Mouse (Mus musculus): ENCODE data around the gene Asf1b.
"Not testable (repeated sequence)": the region's sequence is repeated elsewhere in the genome, so short reads cannot be mapped to it uniquely, and the experiment has no call there.

The Asf1b gene

DNA sequence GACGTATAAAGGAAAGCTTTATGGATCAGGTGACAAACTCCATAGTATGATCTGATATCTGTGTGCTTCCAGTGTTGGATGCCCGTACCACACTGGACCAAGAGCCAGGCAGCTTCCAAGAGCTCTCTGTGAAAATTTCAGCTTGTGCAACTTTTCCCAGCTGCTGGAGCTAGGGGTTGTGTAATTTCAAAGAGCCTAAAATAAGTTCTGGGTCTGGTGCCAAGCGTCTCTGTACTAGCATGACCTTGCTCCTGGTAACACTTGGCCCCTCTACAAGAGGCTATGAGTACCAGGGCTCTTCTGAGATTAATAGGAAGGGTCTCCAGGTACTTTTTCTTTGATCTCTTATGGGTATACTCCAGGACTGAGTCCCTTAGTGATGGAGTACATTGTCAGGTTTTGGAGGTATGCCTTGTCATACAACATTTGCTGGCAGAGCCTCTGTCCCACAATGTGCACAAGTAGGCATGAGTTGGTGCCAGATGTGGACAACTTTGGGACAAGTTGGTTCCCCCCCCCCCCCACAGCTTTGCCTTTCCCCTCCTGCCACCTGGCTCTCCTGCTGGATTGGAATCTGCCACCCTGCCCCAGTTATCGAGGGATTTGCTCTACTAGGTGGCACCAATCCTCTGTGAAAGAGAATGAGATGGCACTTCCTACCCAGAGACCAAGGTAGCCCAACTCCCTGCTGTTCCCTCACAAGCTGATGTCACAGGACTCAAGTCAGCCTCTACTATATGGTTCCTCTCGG, 8.9 kb downstream of the Asf1b start:
- DNase-seq: no peak

DNA sequence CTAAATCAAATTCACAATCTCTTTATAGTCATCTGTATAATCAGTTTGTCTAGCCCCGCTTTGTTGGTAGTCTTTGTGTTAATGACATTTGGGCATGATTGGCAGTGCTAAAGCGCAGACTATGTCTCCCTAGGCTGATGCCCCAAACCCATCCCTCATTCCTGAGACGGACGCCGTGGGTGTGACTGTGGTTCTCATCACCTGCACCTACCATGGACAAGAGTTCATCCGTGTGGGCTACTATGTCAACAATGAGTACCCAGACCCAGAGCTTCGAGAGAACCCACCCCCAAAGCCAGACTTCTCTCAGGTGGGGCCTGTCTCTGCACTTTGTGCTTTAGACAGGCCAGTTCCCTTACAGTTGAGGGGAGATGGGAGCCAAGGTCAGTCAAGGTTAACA, 12.4 kb downstream of the Asf1b start:
- no peak for DNase-seq

DNA sequence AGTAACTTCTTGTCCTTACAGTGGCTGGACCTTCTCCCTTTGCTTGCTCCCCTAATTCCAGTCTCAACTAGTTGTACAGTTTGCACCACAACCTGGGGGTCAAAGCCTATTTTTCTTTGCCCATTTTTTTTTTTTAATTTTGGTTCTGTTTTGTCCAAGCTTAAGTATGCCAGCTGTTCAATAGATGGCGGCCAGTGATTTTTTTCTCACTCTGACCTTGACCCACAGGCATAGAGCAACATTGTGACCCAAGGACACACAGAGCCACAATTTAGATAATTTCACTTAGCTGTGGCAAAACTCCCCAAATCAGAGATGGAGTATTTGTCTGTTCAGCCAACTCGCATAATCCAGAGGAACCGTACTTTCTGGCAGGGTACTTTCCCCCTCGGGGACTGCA, 15.8 kb downstream of the Asf1b start:
- DNase-seq: no peak

DNA sequence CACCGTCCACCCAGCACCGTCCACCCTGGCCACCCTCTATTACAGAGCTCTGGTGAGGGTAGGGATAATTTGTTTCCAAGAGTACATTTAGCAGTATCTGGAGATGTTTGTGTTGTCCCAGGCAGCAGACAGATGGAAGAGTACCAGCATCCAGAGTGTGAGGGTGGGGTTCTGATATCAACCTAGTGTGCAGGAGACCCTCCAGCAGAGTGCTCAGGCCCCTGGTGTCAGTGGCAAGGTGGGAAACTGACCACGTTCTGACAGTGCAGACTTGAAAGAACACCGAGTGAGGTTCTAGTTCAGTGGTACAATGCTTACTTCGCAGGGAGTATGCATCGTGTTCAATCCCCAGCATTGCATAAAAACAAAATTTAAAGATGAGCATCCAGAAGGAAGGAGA, 16.4 kb downstream of the Asf1b start:
- DNase-seq: no peak

DNA sequence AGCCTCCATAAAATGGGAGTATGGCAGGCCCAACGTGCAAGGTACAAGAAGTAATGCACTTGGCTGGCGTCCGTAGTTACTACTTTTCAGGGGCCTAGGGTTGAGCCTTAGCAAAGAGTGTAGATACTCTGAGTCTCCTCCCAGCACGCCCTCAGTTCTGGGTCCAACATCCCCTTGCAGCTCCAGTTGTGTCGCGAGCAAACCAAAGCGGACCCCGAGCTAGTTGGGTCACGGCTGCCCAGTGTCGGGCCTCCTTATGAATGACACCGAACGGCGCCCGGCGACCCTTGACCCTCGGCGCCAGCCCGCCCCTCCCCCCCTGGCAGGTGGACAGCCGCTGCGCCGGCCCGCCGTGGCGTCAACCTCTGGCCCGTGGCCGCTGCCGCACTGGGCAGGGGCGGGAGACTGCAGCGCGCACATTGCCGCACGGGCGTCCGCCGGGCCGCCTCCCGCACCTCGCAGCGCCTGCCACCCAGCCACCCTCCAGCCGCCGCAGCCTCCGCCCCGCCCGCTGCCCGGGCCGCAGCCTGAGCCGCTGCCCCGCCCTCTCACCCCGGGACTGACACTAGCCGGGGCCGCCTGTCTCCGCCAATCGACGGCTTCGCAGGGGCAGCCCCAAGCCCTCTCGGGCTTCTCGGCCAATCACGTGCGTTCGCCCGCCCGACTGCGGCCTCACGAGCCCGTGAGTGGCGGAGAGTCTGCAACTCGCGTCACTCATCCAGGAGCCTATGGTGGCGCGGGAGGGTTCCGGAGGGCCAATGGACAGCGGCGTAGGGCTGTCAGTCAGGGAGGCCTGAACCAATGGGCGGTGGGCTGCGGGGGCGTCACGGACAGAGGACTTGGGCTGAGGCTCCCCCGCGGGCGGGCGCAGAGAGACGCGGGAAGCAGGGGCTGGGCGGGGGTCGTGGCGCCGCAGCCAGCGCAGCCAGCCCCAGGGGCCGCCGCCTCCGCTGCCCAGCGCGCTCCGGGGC, 17.1 kb downstream of the Asf1b start, which contains the start of gene Prkaca:
Gene Prkaca (plus strand): TSS at position 844 of the 971 bp plus-strand sequence.
- peak; percentile 98 for DNase-seq

DNA sequence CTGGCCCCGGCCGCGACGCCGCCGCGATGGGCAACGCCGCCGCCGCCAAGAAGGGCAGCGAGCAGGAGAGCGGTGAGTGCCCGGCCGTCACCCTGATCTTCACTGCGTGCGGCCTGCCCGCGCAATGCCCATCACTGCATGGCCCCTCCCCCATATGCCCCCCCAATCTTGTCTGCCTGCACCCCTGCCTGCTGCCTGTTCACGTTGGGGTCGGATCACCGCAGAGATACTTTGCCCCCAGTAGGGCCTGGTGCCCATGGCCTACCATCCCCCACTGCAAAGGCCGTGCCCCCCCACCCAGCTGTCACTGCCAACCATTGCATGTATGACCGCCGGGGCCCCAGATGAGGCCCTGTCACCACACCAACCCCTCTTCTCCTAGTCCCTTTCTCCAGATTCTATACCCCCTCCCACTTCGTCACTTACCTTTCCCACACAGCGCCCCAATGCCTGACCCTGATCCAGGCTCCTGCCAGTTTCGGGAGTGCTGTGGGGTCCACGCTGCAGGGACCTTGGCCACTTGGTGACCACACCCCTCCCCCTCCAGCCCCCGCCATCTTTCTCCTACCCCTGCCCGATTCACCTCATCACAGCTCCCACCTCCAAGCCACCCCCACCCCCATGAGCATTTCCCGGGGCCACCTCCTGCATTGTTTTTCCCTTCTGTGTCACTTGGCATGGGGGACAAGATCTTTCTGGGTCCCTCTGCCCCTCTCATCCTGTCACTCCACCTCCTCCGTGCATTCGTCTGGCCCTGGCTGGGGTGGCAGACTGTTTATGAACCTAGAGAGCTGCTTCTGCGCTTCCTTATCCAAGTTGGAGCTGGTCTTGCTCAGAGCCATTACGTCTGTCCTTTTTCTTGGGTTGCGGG, 18.1 kb downstream of the Asf1b start:
- DNase-seq: peak; percentile 43

DNA sequence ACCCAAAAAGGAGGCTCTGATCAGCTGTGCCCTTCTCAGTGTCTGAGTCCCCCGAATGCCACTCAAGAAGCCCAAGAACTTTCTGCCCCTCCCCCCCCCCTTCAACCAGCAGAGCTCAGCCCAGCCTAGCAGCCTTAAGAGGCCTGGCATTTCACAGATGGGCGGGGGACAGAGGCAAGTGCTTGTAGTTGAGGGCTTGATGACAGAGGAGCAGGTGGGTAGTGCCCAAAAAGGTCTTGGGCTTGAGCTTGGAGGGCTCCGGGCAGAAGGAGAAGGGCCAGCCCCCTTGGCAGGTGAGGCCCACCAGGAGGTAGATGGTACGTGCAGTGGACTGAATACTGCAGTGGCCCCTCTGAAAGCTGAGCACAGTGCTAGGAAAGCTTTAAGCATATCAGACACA, 19.2 kb downstream of the Asf1b start:
- no peak for DNase-seq

DNA sequence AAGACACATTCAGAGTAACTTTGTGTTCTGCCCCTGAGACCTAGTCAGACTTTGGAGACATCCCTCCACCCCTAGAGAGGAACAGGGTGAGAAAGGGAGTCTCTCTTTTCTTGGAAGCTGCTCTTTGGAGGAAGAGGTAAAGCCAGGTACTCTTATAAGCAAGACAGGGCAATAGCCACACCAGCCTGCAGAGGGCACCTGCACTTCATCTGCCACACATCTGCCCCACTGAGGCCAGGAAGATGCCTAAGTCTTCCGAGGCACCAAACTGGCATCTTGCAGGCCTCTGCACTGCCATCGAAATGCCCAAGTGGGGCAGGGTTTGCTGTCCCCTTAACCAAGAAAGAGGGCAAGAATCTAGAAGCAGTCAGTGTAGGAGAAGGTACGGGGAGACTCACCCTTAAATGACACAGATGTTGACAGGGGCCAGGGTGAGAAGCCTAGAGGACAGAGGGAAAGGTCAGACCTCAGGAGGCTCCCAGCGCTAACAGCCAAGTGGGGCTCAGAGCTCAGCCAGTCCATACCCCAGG, 20.9 kb downstream of the Asf1b start:
- DNase-seq: no peak

DNA sequence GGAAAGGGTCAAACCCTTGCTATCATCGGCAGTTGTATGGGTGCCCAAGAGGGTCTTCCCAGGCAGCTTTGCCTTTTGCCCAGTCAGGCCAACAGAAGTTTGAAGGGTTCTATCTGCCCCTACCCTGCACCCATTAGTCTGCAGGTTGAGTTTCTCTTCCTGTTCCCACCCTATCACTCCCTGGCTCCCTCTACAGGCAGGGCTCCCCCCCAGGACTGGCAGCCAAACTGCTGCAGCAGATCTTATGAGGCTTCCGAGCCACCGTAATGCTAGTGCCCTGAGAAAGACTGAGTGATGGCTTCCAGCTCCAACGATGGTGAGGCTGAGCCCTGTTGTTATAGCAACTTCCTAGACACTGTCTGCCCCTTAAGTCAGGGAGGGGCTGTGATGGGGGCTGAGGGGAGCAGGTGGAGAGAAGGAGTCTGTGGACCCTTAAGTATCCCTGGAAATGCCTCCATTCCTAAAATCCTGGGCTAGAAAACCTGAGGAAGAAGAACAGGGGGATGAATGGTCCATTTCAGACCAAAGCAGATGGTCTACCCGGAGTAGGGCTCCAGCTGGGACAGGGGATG, 21.6 kb downstream of the Asf1b start:
- DNase-seq: no peak

DNA sequence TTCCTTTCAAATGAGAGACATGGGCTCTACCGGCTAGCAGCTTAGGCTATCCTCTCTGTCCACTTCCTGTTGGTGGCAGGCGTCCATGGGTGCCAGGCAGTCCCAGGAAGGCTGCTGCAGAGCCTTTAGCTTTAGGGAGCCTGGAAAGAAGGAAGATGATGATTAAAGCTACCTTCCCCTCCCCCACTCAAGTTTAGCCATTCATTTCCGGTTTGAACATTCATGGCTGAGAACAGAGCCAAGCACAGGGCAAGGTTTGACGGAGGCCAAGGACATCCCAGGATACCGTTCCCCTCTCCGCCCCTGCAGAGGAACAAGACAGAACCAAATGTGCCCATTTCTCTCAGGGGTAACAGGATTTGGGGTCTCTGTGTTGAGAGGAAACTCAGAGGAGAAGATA, 22.3 kb downstream of the Asf1b start:
- DNase-seq: no peak

DNA sequence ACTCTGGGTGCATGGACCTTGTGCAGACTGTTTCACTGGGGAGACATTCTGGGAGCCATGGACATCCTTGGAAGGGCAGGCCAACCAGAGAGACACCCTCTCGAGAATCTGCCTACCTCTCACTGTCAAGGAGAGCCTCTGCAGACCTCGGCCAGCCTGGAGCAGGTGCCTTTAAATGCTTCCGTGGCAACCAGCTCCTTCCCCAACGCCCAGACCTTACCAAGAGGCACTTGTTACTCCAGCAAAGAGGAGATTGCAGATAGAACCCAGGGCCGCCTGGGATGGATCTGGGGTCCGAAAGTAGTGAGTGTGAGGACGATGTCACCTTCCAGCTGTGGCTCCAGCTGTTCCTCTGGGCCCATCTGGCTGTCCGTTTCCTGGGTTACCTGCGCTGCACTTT, 22.9 kb downstream of the Asf1b start:
- no peak for DNase-seq

DNA sequence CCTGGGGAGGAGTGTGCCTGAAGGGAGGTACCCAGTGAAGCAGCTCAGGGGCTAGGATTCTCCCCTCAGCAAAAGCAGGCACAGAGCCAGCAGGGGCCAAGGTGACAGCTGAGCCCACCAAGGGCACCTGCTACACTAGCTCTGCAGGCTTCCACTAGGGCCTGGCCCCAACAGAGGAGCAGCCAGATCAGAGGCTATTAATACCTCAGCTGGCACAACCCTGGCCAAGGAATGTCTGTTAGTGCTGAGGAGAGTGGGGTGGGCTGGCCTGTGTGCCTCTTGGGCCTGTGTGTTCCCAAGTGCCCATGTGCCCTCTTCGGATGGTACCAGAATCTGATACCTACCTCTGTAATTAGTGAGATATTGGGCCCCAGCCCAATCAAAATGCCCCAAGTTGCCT, 24.9 kb downstream of the Asf1b start:
- no peak for DNase-seq

DNA sequence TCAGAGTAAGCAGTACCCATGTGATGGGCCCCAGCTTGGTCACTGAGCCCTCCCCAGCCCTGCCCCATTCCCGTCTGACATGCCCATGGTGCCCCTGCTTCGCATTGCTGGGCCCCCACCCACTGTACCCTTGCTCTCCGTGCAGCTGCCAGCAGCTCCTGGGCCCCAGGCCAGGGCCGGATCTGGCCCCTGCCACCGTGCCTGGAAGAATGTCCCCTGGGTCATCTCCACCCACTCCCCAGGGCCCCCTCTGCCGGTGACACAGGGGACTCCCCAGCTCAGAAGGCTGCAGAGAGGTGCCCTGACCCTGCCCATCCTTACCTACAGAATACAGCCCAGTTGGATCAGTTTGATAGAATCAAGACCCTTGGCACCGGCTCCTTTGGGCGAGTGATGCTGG, 25.5 kb downstream of the Asf1b start:
- no peak for DNase-seq

DNA sequence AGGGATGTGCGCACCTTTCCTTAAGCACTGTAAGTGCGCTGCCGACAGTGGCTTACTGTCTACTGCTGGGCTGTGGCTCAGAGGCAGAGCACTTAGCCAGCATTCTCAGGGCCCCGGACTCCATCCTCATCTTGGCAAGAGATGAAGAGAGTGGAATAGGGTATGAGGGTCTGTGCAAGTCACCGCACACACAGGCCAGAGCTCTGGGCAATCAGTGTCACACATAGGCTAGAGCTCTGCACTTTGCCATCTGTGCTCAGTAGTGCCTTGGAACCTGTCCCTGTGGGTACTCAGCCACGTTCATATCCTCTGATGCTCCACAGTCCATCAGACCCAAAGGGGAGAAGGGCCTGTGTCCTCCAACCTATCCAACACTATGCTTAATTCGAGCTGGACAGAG, 26.2 kb downstream of the Asf1b start:
- DNase-seq: no peak

DNA sequence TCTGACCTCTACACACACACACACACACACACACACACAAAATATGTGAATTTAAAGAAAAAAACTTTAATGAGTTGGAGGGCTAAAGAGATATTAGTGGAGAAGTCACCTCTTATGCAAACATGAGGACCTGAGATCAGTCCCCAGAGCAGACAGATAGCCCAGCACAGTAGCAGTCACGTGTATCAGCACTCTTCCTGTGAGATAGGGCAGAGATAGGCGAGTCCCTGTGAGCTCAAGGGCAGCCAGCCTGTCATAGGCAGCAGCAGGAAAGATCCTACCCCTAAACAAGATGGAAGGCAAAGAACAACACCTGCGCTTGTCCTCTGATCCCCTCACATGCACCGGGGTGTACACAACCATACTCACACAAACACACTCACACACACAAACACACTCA, 27.1 kb downstream of the Asf1b start:
- no peak for DNase-seq

DNA sequence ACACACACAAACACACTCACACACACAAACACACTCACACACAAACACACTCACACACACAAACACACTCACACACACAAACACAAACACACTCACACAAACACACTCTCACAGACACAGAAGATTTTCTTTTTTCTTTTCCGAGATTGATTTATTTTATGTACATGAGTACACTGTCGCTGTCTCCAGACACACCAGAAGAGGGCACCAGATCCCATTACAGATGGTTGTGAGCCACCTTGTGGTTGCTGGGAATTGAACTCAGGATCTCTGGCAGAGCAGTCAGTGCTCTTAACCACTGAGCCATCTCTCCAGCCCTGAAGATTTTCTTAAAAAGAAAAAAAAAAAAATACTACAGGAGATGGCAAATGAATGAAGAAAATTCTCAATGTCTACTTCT, 27.9 kb downstream of the Asf1b start:
- DNase-seq: not testable (repeated sequence)

DNA sequence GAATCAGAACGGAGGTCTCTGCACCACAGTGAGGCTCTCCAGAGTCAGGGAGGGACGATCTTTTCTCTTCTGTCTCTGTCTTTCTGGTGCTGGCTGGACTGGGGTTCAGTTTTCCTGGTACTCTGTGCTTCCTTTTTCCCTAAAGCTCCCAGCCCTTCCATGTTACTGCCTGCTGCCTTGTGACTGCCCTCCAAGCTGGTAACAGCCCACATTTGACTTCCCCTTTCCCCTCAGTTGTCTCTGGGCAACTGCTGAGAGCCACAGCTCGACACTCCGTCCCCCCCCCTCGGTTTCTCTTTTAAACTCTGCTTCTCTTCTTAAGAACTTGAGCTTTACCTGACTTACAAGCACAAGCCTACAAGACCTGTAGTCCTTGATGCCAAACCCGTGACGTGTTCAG, 33.9 kb downstream of the Asf1b start:
- DNase-seq: no peak

DNA sequence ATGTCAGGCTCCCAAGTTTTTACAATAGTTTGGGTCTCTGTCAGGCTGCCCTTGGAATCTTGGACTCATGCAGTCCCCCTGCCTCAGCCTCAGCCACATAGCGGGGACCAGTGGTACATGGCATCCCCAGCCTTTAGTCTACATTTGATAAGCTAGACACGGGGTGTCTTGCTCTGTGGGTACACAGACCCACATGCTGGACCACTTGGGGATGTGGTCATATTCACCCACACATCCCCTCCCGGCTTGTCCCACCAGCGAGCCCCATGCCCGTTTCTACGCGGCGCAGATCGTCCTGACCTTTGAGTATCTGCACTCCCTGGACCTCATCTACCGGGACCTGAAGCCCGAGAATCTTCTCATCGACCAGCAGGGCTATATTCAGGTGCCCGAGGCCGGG, 34.9 kb downstream of the Asf1b start:
- DNase-seq: no peak

DNA sequence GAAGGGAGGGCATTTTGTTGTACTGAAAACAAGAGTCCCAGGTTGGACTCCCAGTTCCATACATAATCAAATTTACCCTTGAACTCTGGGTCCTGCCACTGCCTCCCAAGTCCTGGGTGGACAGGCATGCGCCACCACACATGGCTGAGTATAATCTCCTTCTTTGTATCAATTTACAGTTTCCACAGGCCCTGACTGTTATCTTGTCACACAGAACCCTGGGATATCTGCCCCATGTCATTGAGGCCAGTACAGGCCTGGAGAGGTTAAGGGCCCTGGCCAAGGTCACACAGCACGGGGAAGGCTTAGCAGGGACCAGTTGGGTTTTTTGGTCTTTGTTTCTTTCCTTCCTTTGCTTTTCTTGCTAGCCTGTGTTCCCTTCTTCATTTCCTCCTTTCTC, 37.2 kb downstream of the Asf1b start:
- DNase-seq: no peak

DNA sequence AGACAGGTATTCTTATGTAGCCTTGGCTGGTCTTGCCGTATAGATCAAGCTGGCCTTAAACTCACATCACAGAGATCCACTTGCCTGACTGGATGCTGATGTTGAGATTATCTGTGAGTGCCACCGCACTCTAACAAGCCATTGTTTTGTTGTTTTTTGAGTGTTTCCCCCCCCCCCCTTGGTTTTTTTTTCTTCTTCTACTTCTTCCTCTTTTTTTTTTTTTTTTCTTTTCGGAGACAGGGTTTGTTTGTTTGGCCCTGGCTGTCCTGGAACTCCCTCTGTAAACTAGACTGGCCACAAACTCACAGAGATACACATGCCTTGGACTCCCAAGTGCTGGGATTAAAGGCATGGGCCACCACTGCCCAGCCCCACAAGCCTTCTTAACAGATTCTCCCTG, 38.7 kb downstream of the Asf1b start:
- no peak for DNase-seq

DNA sequence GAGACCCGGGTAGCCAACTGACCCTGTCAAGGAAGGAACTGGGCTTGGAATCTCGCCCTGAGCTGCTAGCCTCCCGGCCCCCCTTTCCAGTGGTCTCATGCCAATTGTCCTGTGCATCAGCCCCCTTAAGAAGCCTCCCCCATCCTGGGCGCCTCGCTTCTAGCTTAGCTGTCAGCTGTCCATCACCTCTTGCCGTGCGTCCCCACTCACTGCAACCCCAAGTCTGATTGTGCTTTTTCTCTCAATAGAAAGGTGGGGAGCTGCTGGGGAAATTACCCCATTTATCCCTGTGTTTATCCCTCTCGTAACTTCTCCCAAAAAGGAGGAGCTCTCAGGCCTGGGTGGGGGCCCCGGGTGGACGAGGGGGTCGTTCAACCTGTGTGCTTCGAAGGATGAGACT, 40.7 kb downstream of the Asf1b start:
- no peak for DNase-seq
